Comparison of ENCODE assay signal across 8 mouse cellular contexts in the genomic region with DNA sequence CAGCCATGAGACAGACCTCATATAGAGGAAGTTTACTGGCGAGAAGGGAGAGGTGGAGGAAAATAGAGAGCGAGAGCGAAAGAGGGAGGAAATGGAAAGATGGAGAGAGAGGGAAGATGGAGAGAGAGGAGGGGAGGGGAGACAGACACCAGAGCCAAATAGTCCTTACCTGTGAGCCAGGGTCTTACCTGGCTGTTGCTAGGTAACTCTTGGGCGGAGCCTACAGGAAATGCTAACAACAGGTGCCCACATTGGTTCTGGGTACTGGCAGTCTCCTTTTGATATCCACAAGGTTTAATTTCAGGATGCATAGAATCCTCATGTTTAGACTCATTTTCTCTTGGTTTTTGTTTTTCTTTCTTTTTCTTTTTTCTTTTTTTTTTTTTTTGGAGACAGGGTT. TPM values are rescaled to one million over a fixed set of nuclear protein-coding genes. Genes with fewer than 3 reads are reported as not detected.
DNase-seq lines count a peak whose midpoint lies in the region; ATAC-seq lines count a peak whose summit lies in the region.

No protein-coding gene starts in this region.

- H3K9me3 ChIP-seq in erythroblast, embryonic 14.5 days (ENCODE audit: control insufficient read depth, low read length) = no peaks in the 10 kb centered on the region
- H3K9me3 ChIP-seq in forebrain, embryonic 16.5 days (ENCODE audit: control insufficient read depth, low read length) = no peaks in the 10 kb centered on the region
- no peaks in the 10 kb centered on the region for H3K9me3 ChIP-seq in liver, embryonic 15.5 days (replicated peaks)

- H3K4me2 ChIP-seq in forebrain, embryonic 16.5 days (ENCODE audit: low read length) = peak overlapping the region; percentile 93
- H3K4me2 ChIP-seq in liver, embryonic 15.5 days = peak overlapping the region; percentile 99

- DNase-seq in A20 (ENCODE audit: low read depth, low spot score) (peak; percentile 14), MN1 (ENCODE audit: low spot score) (no peak)
- no peak for DNase-seq in Muller cell, postnatal 12 days (ENCODE audit: inconsistent ontology term)
- DNase-seq in thymus, postnatal 25 days = no peak

- no peak overlapping the region for H3K9ac ChIP-seq in forebrain, embryonic 16.5 days (replicated peaks; ENCODE audit: low read depth, low read length)
- H3K9ac ChIP-seq in liver, embryonic 15.5 days = peak overlapping the region; percentile 60

- H3K36me3 ChIP-seq in erythroblast, embryonic 14.5 days (ENCODE audit: control insufficient read depth) = peaks cover 63% of the 10 kb centered on the region
- H3K36me3 ChIP-seq in forebrain, embryonic 16.5 days (ENCODE audit: control insufficient read depth, insufficient read depth) = peaks cover 11% of the 10 kb centered on the region
- H3K36me3 ChIP-seq in liver, embryonic 15.5 days (replicated peaks) = peaks cover 30% of the 10 kb centered on the region

- no peak for ATAC-seq in erythroblast, adult 5-6 weeks (replicated peaks; ENCODE audit: low FRiP score, poor library complexity, severe bottlenecking)
- ATAC-seq in forebrain, embryonic 16.5 days = no peak
- no peak for ATAC-seq in liver, embryonic 15.5 days (ENCODE audit: insufficient read depth)

- WGBS in forebrain, embryonic 16.5 days = 69% methylated on average over 4 of the region's 4 CpGs
- WGBS in liver, embryonic 15.5 days (ENCODE audit: insufficient replicate concordance) = 63% methylated on average over 4 of the region's 4 CpGs

- no peak overlapping the region for H3K27ac ChIP-seq in forebrain, embryonic 16.5 days (ENCODE audit: low read length)
- H3K27ac ChIP-seq in liver, embryonic 15.5 days (replicated peaks) = peak overlapping the region; percentile 84; the same call in 1 of the 2 replicates

- H3K27me3 ChIP-seq in erythroblast, embryonic 14.5 days (ENCODE audit: control insufficient read depth) = no peaks in the 10 kb centered on the region
- no peaks in the 10 kb centered on the region for H3K27me3 ChIP-seq in forebrain, embryonic 16.5 days (replicated peaks; ENCODE audit: control insufficient read depth, insufficient read depth, low read length)
- H3K27me3 ChIP-seq in liver, embryonic 15.5 days = no peaks in the 10 kb centered on the region

- peaks cover 60% of the 10 kb centered on the region for H3K4me1 ChIP-seq in erythroblast, embryonic 14.5 days (ENCODE audit: control insufficient read depth)
- peaks cover 23% of the 10 kb centered on the region for H3K4me1 ChIP-seq in forebrain, embryonic 16.5 days (replicated peaks; ENCODE audit: control insufficient read depth, insufficient read depth, low read length)
- peaks cover 50% of the 10 kb centered on the region for H3K4me1 ChIP-seq in liver, embryonic 15.5 days (replicated peaks)

- peak overlapping the region; percentile 80 for H3K4me3 ChIP-seq in erythroblast, embryonic 14.5 days (replicated peaks)
- H3K4me3 ChIP-seq in forebrain, embryonic 16.5 days (replicated peaks; ENCODE audit: low read length) = peak overlapping the region; percentile 52
- H3K4me3 ChIP-seq in liver, embryonic 15.5 days (replicated peaks) = peak overlapping the region; percentile 66

RNA-seq across cellular contexts. Expression of a gene that starts 1.1 kb away (rescaled TPM):
- polyA plus RNA-seq in erythroblast, embryonic 14.5 days (2012) = 15.0 TPM in 2 replicates
- total RNA-seq in erythroblast, adult 5-6 weeks (2015; ENCODE audit: low replicate concordance) = 54.3 and 54.8 TPM in 2 replicates
- 10.6 and 24.4 TPM in 2 replicates for total RNA-seq in erythroblast, adult 5-6 weeks (2017; ENCODE audit: low replicate concordance)
- 51.0 and 54.3 TPM in 2 replicates for polyA plus RNA-seq in forebrain, embryonic 16.5 days (2015; fragmentation: Nextera tagmentation; extraction: Ambion mirVana)
- 50.1 and 55.0 TPM in 2 replicates for polyA plus RNA-seq in liver, embryonic 15.5 days (2015; fragmentation: Nextera tagmentation; extraction: Ambion mirVana)

RNA-seq across cellular contexts. Expression of a gene that starts 16.2 kb away (rescaled TPM):
- polyA plus RNA-seq in erythroblast, embryonic 14.5 days (2012) = 9.0 and 9.3 TPM in 2 replicates
- total RNA-seq in erythroblast, adult 5-6 weeks (2015; ENCODE audit: low replicate concordance) = 6.0 and 9.6 TPM in 2 replicates
- 25.0 and 28.8 TPM in 2 replicates for total RNA-seq in erythroblast, adult 5-6 weeks (2017; ENCODE audit: low replicate concordance)
- 126 TPM in 2 replicates for polyA plus RNA-seq in forebrain, embryonic 16.5 days (2015; fragmentation: Nextera tagmentation; extraction: Ambion mirVana)
- 58.8 and 61.9 TPM in 2 replicates for polyA plus RNA-seq in liver, embryonic 15.5 days (2015; fragmentation: Nextera tagmentation; extraction: Ambion mirVana)

RNA-seq across cellular contexts. Expression of a gene that starts 20.7 kb away (rescaled TPM):
- 15.0 and 18.3 TPM in 2 replicates for polyA plus RNA-seq in erythroblast, embryonic 14.5 days (2012)
- 7.9 and 14.6 TPM in 2 replicates for total RNA-seq in erythroblast, adult 5-6 weeks (2015; ENCODE audit: low replicate concordance)
- total RNA-seq in erythroblast, adult 5-6 weeks (2017; ENCODE audit: low replicate concordance) = 13.4 and 17.6 TPM in 2 replicates
- 35.5 and 39.1 TPM in 2 replicates for polyA plus RNA-seq in forebrain, embryonic 16.5 days (2015; fragmentation: Nextera tagmentation; extraction: Ambion mirVana)
- 55.1 and 67.9 TPM in 2 replicates for polyA plus RNA-seq in liver, embryonic 15.5 days (2015; fragmentation: Nextera tagmentation; extraction: Ambion mirVana)

RNA-seq across cellular contexts. Expression of a gene that starts 26.3 kb away (rescaled TPM):
- polyA plus RNA-seq in erythroblast, embryonic 14.5 days (2012) = 29.4 and 30.9 TPM in 2 replicates
- total RNA-seq in erythroblast, adult 5-6 weeks (2015; ENCODE audit: low replicate concordance) = 255 and 289 TPM in 2 replicates
- total RNA-seq in erythroblast, adult 5-6 weeks (2017; ENCODE audit: low replicate concordance) = 800 and 908 TPM in 2 replicates
- 610 and 631 TPM in 2 replicates for polyA plus RNA-seq in forebrain, embryonic 16.5 days (2015; fragmentation: Nextera tagmentation; extraction: Ambion mirVana)
- polyA plus RNA-seq in liver, embryonic 15.5 days (2015; fragmentation: Nextera tagmentation; extraction: Ambion mirVana) = 471 and 504 TPM in 2 replicates

RNA-seq across cellular contexts. Expression of a gene that starts 28.7 kb away (rescaled TPM):
- polyA plus RNA-seq in erythroblast, embryonic 14.5 days (2012) = 358 and 362 TPM in 2 replicates
- 58.9 and 59.8 TPM in 2 replicates for total RNA-seq in erythroblast, adult 5-6 weeks (2015; ENCODE audit: low replicate concordance)
- total RNA-seq in erythroblast, adult 5-6 weeks (2017; ENCODE audit: low replicate concordance) = 85.0 and 116 TPM in 2 replicates
- polyA plus RNA-seq in forebrain, embryonic 16.5 days (2015; fragmentation: Nextera tagmentation; extraction: Ambion mirVana) = 0.73 and 0.85 TPM in 2 replicates
- polyA plus RNA-seq in liver, embryonic 15.5 days (2015; fragmentation: Nextera tagmentation; extraction: Ambion mirVana) = 443 and 534 TPM in 2 replicates
